In the genomic region with DNA sequence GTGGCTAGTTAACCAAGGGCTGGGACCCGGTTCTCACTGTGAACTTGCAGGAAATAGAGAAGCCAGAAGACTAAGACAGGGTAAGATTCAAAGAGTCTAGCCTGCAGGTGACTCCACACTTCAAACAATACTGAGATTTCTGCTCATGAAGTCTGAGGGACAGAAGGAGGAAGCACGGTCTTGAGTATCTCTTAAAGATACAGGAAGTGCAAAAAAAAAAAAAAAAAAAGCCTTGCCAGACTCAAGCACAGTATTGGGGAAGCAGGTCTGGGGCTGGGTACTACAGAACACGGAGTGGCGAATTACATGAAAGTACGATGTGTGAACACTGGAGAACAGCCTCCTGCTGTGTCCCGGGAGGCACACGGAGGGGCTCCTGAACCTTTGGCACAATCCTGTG, we compare ENCODE assay signal across 28 mouse cellular contexts. TPM values are rescaled to one million over a fixed set of nuclear protein-coding genes. Genes with fewer than 3 reads are reported as not detected.
A peak's percentile ranks its signal among the peaks of the same experiment; 100 is the strongest.
DNase-seq lines count a peak whose midpoint lies in the region; ATAC-seq and TF ChIP-seq lines count a peak whose summit lies in the region.
"Had no signal": no experiment of that assay in that cellular context is flagged by ENCODE, and none has a peak within 500 bp of the region (broad histone marks: within the 10 kb centered on the region; RNA-seq: fewer than 3 reads in every experiment).

No protein-coding gene starts in this region.

- TF ChIP-seq EP300 in MEL (IDR thresholded peaks at IDR 0.05; ENCODE audit: low read depth in 1 of 2, low read length in 2 of 2): no peak

- no peaks in the 10 kb centered on the region for H3K9me3 ChIP-seq in MEL (replicated peaks; ENCODE audit: insufficient read depth, low read length)
- no peaks in the 10 kb centered on the region for H3K9me3 ChIP-seq in hindbrain, postnatal 0 days (ENCODE audit: low read length)
- no peaks in the 10 kb centered on the region for H3K9me3 ChIP-seq in forebrain, embryonic 12.5 days
- H3K9me3 ChIP-seq: embryonic facial prominence, embryonic 13.5 days; heart, embryonic 12.5 days; limb, embryonic 12.5 days; liver, embryonic 12.5 days had no signal

- no peak for TF ChIP-seq POLR2A in MEL (IDR thresholded peaks at IDR 0.05; ENCODE audit: control insufficient read depth in 1 of 2, insufficient read depth in 1 of 2, low read depth in 1 of 2, low read length in 2 of 2, poor library complexity in 1 of 2)

- H3K27me3 ChIP-seq in MEL (ENCODE audit: control insufficient read depth in 1 of 2, insufficient read depth in 2 of 2, low read length in 2 of 2): peaks cover 0 to 3% of the 10 kb centered on the region in 2 experiments; a peak in 2 of 4 replicates
- no peaks in the 10 kb centered on the region for H3K27me3 ChIP-seq in hindbrain, postnatal 0 days (ENCODE audit: insufficient read depth, low read length)
- no peaks in the 10 kb centered on the region for H3K27me3 ChIP-seq in forebrain, embryonic 12.5 days
- H3K27me3 ChIP-seq: embryonic facial prominence, embryonic 13.5 days had no signal

- no peak overlapping the region for H3K9ac ChIP-seq in MEL (ENCODE audit: control insufficient read depth, low read depth, low read length, poor library complexity, severe bottlenecking)
- H3K9ac ChIP-seq in hindbrain, postnatal 0 days (replicated peaks; ENCODE audit: low read length): no peak overlapping the region
- no peak overlapping the region for H3K9ac ChIP-seq in forebrain, embryonic 12.5 days
- H3K9ac ChIP-seq: embryonic facial prominence, embryonic 13.5 days; heart, embryonic 12.5 days; limb, embryonic 12.5 days; liver, embryonic 12.5 days; lung, embryonic 14.5 days had no signal

- ATAC-seq in hindbrain, postnatal 0 days: no peak
- ATAC-seq in forebrain, embryonic 12.5 days (ENCODE audit: low FRiP score): no peak
- ATAC-seq: hindbrain, embryonic 16.5 days; liver, embryonic 12.5 days; midbrain, embryonic 16.5 days had no signal

- no peaks in the 10 kb centered on the region for H3K79me2 ChIP-seq in MEL (ENCODE audit: control insufficient read depth, insufficient read depth, low read length, poor library complexity)

- H3K4me3 ChIP-seq in MEL (ENCODE audit: control insufficient read depth in 1 of 2, insufficient read depth in 1 of 2, low read depth in 2 of 2, low read length in 2 of 2): no peak overlapping the region
- no peak overlapping the region for H3K4me3 ChIP-seq in hindbrain, postnatal 0 days (ENCODE audit: low read length)
- H3K4me3 ChIP-seq in forebrain, embryonic 12.5 days (replicated peaks): no peak overlapping the region
- H3K4me3 ChIP-seq: embryonic facial prominence, embryonic 13.5 days; heart, embryonic 12.5 days; limb, embryonic 12.5 days; liver, embryonic 12.5 days; megakaryocyte, embryonic 14.5 days had no signal

- H3K27ac ChIP-seq in MEL (ENCODE audit: control insufficient read depth, low read depth, low read length): no peak overlapping the region
- H3K27ac ChIP-seq in hindbrain, postnatal 0 days: no peak overlapping the region
- H3K27ac ChIP-seq in forebrain, embryonic 12.5 days: no peak overlapping the region
- H3K27ac ChIP-seq: embryonic facial prominence, embryonic 13.5 days; kidney, postnatal 0 days; limb, embryonic 12.5 days; liver, embryonic 12.5 days had no signal

- 45% methylated on average over 7 of the region's 7 CpGs for WGBS in hindbrain, postnatal 0 days
- WGBS in forebrain, embryonic 12.5 days: 77% methylated on average over 7 of the region's 7 CpGs

- peak; percentile 7 for DNase-seq in lung, postnatal 36 days
- DNase-seq in lung, postnatal 10 days: no peak
- DNase-seq in A20 (ENCODE audit: low read depth, low spot score) (peak; percentile 55), MEL (ENCODE audit: low read depth, low spot score) (peak; percentile 39)
- DNase-seq in induced T-regulatory cell, adult 2 months (ENCODE audit: low read depth): peak; percentile 20
- no peak for DNase-seq in hindbrain, postnatal 0 days (ENCODE audit: low spot score)
- DNase-seq in right cerebral cortex, adult 2 months (ENCODE audit: low spot score in 2 of 2): no peak
- DNase-seq: adrenal gland, adult 8-10 months; cerebellum, adult 9-11 months; heart, adult 11 months; kidney, adult 11 months; lung, embryonic 14.5 days; right cerebral cortex, adult 18-20 months had no signal

- H3K36me3 ChIP-seq in MEL (ENCODE audit: control insufficient read depth in 1 of 2, insufficient read depth in 2 of 2, low read length in 2 of 2): no peaks in the 10 kb centered on the region
- H3K36me3 ChIP-seq in hindbrain, postnatal 0 days (ENCODE audit: insufficient read depth, low read length): no peaks in the 10 kb centered on the region
- H3K36me3 ChIP-seq in forebrain, embryonic 12.5 days (replicated peaks): no peaks in the 10 kb centered on the region
- H3K36me3 ChIP-seq: embryonic facial prominence, embryonic 13.5 days; heart, embryonic 12.5 days; limb, embryonic 12.5 days; liver, embryonic 12.5 days had no signal

- H3K4me2 ChIP-seq in hindbrain, postnatal 0 days (ENCODE audit: low read depth, low read length): no peak overlapping the region
- H3K4me2 ChIP-seq in forebrain, embryonic 12.5 days: no peak overlapping the region
- H3K4me2 ChIP-seq: embryonic facial prominence, embryonic 13.5 days; heart, embryonic 12.5 days; limb, embryonic 12.5 days; liver, embryonic 12.5 days; lung, embryonic 14.5 days had no signal

- no peaks in the 10 kb centered on the region for H3K4me1 ChIP-seq in MEL (ENCODE audit: control insufficient read depth in 1 of 2, insufficient read depth in 2 of 2, low read length in 2 of 2)
- no peaks in the 10 kb centered on the region for H3K4me1 ChIP-seq in hindbrain, postnatal 0 days (ENCODE audit: insufficient read depth, low read length)
- H3K4me1 ChIP-seq in forebrain, embryonic 12.5 days: no peaks in the 10 kb centered on the region
- H3K4me1 ChIP-seq: embryonic facial prominence, embryonic 13.5 days; heart, embryonic 12.5 days; liver, embryonic 12.5 days had no signal

- no peak for TF ChIP-seq RAD21 in MEL (IDR thresholded peaks at IDR 0.05; ENCODE audit: low read depth, low read length)

- TF ChIP-seq CTCF in MEL (IDR thresholded peaks at IDR 0.05 in 2 of 3, conservative IDR thresholded peaks at IDR 0.05 in 1 of 3; ENCODE audit: control insufficient read depth in 1 of 3, insufficient read depth in 1 of 3, low read depth in 2 of 3, low read length in 3 of 3, poor library complexity in 1 of 3, severe bottlenecking in 1 of 3): no peak
- no peak for TF ChIP-seq CTCF in hindbrain, postnatal 0 days (IDR thresholded peaks at IDR 0.05; ENCODE audit: low read depth)

TF ChIP-seq in MEL, 35 proteins besides CTCF, POLR2A, EP300 and RAD21:
- TF ChIP-seq CHD1 (IDR thresholded peaks at IDR 0.05; ENCODE audit: low read depth, low read length) (no peak), USF2 (IDR thresholded peaks at IDR 0.05; ENCODE audit: borderline replicate concordance in 1 of 2, insufficient read depth in 1 of 2, low read depth in 1 of 2, low read length in 2 of 2) (no peak), ZNF384 (IDR thresholded peaks at IDR 0.05; ENCODE audit: low read depth, low read length) (peak; percentile 95), MYC (IDR thresholded peaks at IDR 0.05; ENCODE audit: low read depth, low read length) (no peak), POLR2AphosphoS2 (IDR thresholded peaks at IDR 0.05; ENCODE audit: low read length) (no peak), NELFE (IDR thresholded peaks at IDR 0.05; ENCODE audit: low read depth, low read length) (no peak), MXI1 (IDR thresholded peaks at IDR 0.05; ENCODE audit: low read depth, low read length) (no peak)

RNA-seq across cellular contexts. Expression of a gene that starts 0.7 kb away (rescaled TPM):
- not detected in 2 replicates for total RNA-seq in MEL (2012; rRNA removed)
- polyA plus RNA-seq in MEL (2012; ENCODE audit: insufficient read depth in 1 of 2, insufficient read length in 2 of 2, low read depth in 1 of 2, low replicate concordance in 2 of 2, missing spikeins in 1 of 2): not detected
- not detected in 2 replicates for total RNA-seq in hindbrain, postnatal 0 days (2014; rRNA removed)
- polyA plus RNA-seq in hindbrain, postnatal 0 days (2015; fragmentation: Nextera tagmentation; extraction: Ambion mirVana): 0.21 and 0.32 TPM in 2 replicates
- not detected in 2 replicates for polyA plus RNA-seq in forebrain, embryonic 12.5 days (2016; fragmentation: Nextera tagmentation; extraction: Ambion mirVana)
- total RNA-seq: adrenal gland, adult 8-10 months; gastrocnemius, adult 8-10 months; heart, postnatal 36 days had no signal
- polyA plus RNA-seq: embryonic facial prominence, embryonic 13.5 days; heart, embryonic 12.5 days; kidney, postnatal 0 days; limb, embryonic 12.5 days; liver, embryonic 12.5 days; lung, embryonic 14.5 days; midbrain, embryonic 16.5 days; small intestine, adult 2 months; stomach, embryonic 14.5 days had no signal

RNA-seq across cellular contexts. Expression of a gene that starts 8.6 kb away (rescaled TPM):
- total RNA-seq in MEL (2012; rRNA removed): not detected in 2 replicates
- polyA plus RNA-seq in MEL (2012; ENCODE audit: insufficient read depth in 1 of 2, insufficient read length in 2 of 2, low read depth in 1 of 2, low replicate concordance in 2 of 2, missing spikeins in 1 of 2): not detected
- 0.47 TPM in 1 of 2 replicates, not detected in the other for total RNA-seq in hindbrain, postnatal 0 days (2014; rRNA removed)
- 0.16 and 0.29 TPM in 2 replicates for polyA plus RNA-seq in hindbrain, postnatal 0 days (2015; fragmentation: Nextera tagmentation; extraction: Ambion mirVana)
- polyA plus RNA-seq in forebrain, embryonic 12.5 days (2016; fragmentation: Nextera tagmentation; extraction: Ambion mirVana): not detected in 2 replicates
- total RNA-seq: gastrocnemius, adult 8-10 months; heart, postnatal 36 days had no signal
- polyA plus RNA-seq: embryonic facial prominence, embryonic 13.5 days; heart, embryonic 12.5 days; kidney, postnatal 0 days; limb, embryonic 12.5 days; liver, embryonic 12.5 days; lung, embryonic 14.5 days; small intestine, adult 2 months; stomach, embryonic 14.5 days had no signal

RNA-seq across cellular contexts. Expression of a gene that starts 12.0 kb away (rescaled TPM):
- not detected in 2 replicates for total RNA-seq in MEL (2012; rRNA removed)
- polyA plus RNA-seq in MEL (2012; ENCODE audit: insufficient read depth in 1 of 2, insufficient read length in 2 of 2, low read depth in 1 of 2, low replicate concordance in 2 of 2, missing spikeins in 1 of 2): not detected
- total RNA-seq in hindbrain, postnatal 0 days (2014; rRNA removed): 0.10 TPM in 1 of 2 replicates, not detected in the other
- not detected in 2 replicates for polyA plus RNA-seq in hindbrain, postnatal 0 days (2015; fragmentation: Nextera tagmentation; extraction: Ambion mirVana)
- not detected in 2 replicates for polyA plus RNA-seq in forebrain, embryonic 12.5 days (2016; fragmentation: Nextera tagmentation; extraction: Ambion mirVana)
- total RNA-seq: adrenal gland, adult 8-10 months; gastrocnemius, adult 8-10 months; heart, postnatal 36 days; layer of hippocampus, postnatal 25 days; left cerebral cortex, postnatal 10 days had no signal
- polyA plus RNA-seq: embryonic facial prominence, embryonic 13.5 days; heart, embryonic 12.5 days; hindbrain, embryonic 16.5 days; kidney, postnatal 0 days; limb, embryonic 12.5 days; liver, embryonic 12.5 days; lung, embryonic 14.5 days; midbrain, embryonic 16.5 days; small intestine, adult 2 months; stomach, embryonic 14.5 days had no signal

RNA-seq across cellular contexts. Expression of a gene that starts 18.5 kb away (rescaled TPM):
- total RNA-seq in MEL (2012; rRNA removed): not detected in 2 replicates
- not detected for polyA plus RNA-seq in MEL (2012; ENCODE audit: insufficient read depth in 1 of 2, insufficient read length in 2 of 2, low read depth in 1 of 2, low replicate concordance in 2 of 2, missing spikeins in 1 of 2)
- not detected in 2 replicates for total RNA-seq in hindbrain, postnatal 0 days (2014; rRNA removed)
- not detected in 2 replicates for polyA plus RNA-seq in hindbrain, postnatal 0 days (2015; fragmentation: Nextera tagmentation; extraction: Ambion mirVana)
- not detected in 2 replicates for polyA plus RNA-seq in forebrain, embryonic 12.5 days (2016; fragmentation: Nextera tagmentation; extraction: Ambion mirVana)
- total RNA-seq: adrenal gland, adult 8-10 months; gastrocnemius, adult 8-10 months; heart, postnatal 36 days; left cerebral cortex, postnatal 10 days had no signal
- polyA plus RNA-seq: embryonic facial prominence, embryonic 13.5 days; heart, embryonic 12.5 days; hindbrain, embryonic 16.5 days; kidney, postnatal 0 days; limb, embryonic 12.5 days; liver, embryonic 12.5 days; lung, embryonic 14.5 days; midbrain, embryonic 16.5 days; small intestine, adult 2 months; stomach, embryonic 14.5 days had no signal

RNA-seq across cellular contexts. Expression of a gene that starts 27.9 kb away (rescaled TPM):
- not detected in 2 replicates for total RNA-seq in MEL (2012; rRNA removed)
- polyA plus RNA-seq in MEL (2012; ENCODE audit: insufficient read depth in 1 of 2, insufficient read length in 2 of 2, low read depth in 1 of 2, low replicate concordance in 2 of 2, missing spikeins in 1 of 2): not detected
- not detected in 2 replicates for total RNA-seq in hindbrain, postnatal 0 days (2014; rRNA removed)
- not detected in 2 replicates for polyA plus RNA-seq in hindbrain, postnatal 0 days (2015; fragmentation: Nextera tagmentation; extraction: Ambion mirVana)
- not detected in 2 replicates for polyA plus RNA-seq in forebrain, embryonic 12.5 days (2016; fragmentation: Nextera tagmentation; extraction: Ambion mirVana)
- total RNA-seq: adrenal gland, adult 8-10 months; gastrocnemius, adult 8-10 months; heart, postnatal 36 days; layer of hippocampus, postnatal 25 days; left cerebral cortex, postnatal 10 days had no signal
- polyA plus RNA-seq: embryonic facial prominence, embryonic 13.5 days; hindbrain, embryonic 16.5 days; kidney, postnatal 0 days; limb, embryonic 12.5 days; liver, embryonic 12.5 days; lung, embryonic 14.5 days; midbrain, embryonic 16.5 days; small intestine, adult 2 months had no signal

Comparison
In these comparisons a context has a peak if more than half of its experiments do, and no peak if none do; other contexts are left out.
1. DNase-seq: peak in lung, postnatal 36 days (single experiment), A20 (single experiment), MEL (single experiment) and induced T-regulatory cell, adult 2 months (single experiment); none in lung, postnatal 10 days (single experiment), hindbrain, postnatal 0 days (single experiment) and right cerebral cortex, adult 2 months (0 of 2).